Mouse (Mus musculus): ENCODE data around the gene Pus3.

Gene Pus3

GRCm38 (mm10) chr9:35558257-35559008, at the start of gene Pus3, which contains the start of gene Ddx25:
Pus3 (plus strand) TSS chr9:35558595.
Ddx25 (minus strand) TSS chr9:35558528.
- no peak for DNase-seq (ENCODE audit: low spot score)

GRCm38 (mm10) chr9:35513900-35514299, 44.5 kb upstream of the Pus3 start:
- no peak for DNase-seq (ENCODE audit: low spot score)

- DNase-seq (ENCODE audit: low spot score) = no peak
Observed at GRCm38 (mm10) chr9:35516182-35516581, 42.2 kb upstream of the Pus3 start.

GRCm38 (mm10) chr9:35516711-35517110, 41.7 kb upstream of the Pus3 start:
- no peak for DNase-seq (ENCODE audit: low spot score)

GRCm38 (mm10) chr9:35518169-35518568, 40.2 kb upstream of the Pus3 start, which contains the start of gene Gm1113:
Gm1113 (minus strand) TSS chr9:35518269.
- no peak for DNase-seq (ENCODE audit: low spot score)

GRCm38 (mm10) chr9:35520631-35521348, 37.6 kb upstream of the Pus3 start:
- no peak for DNase-seq (ENCODE audit: low spot score)

- no peak for DNase-seq (ENCODE audit: low spot score)
Observed at GRCm38 (mm10) chr9:35522241-35522640, 36.2 kb upstream of the Pus3 start.

GRCm38 (mm10) chr9:35522821-35523515, 35.4 kb upstream of the Pus3 start:
- no peak for DNase-seq (ENCODE audit: low spot score)

- DNase-seq (ENCODE audit: low spot score) = no peak
Observed at GRCm38 (mm10) chr9:35523541-35523940, 34.9 kb upstream of the Pus3 start.

GRCm38 (mm10) chr9:35523941-35524411, 34.4 kb upstream of the Pus3 start:
- DNase-seq (ENCODE audit: low spot score) = peak; percentile 59

- no peak for DNase-seq (ENCODE audit: low spot score)
Observed at GRCm38 (mm10) chr9:35529141-35529540, 29.3 kb upstream of the Pus3 start.

- DNase-seq (ENCODE audit: low spot score) = no peak
Observed at GRCm38 (mm10) chr9:35529796-35530195, 28.6 kb upstream of the Pus3 start.

GRCm38 (mm10) chr9:35533266-35533665, 25.1 kb upstream of the Pus3 start:
- no peak for DNase-seq (ENCODE audit: low spot score)

GRCm38 (mm10) chr9:35535110-35535509, 23.3 kb upstream of the Pus3 start:
- peak; percentile 36 for DNase-seq (ENCODE audit: low spot score)

GRCm38 (mm10) chr9:35535876-35536275, 22.5 kb upstream of the Pus3 start:
- no peak for DNase-seq (ENCODE audit: low spot score)

- DNase-seq (ENCODE audit: low spot score) = no peak
Observed at GRCm38 (mm10) chr9:35539001-35539750, 19.2 kb upstream of the Pus3 start.

GRCm38 (mm10) chr9:35541024-35541423, 17.4 kb upstream of the Pus3 start:
- DNase-seq (ENCODE audit: low spot score) = no peak

- peak; percentile 85 for DNase-seq (ENCODE audit: low spot score)
Observed at GRCm38 (mm10) chr9:35541488-35541887, 16.9 kb upstream of the Pus3 start.

- DNase-seq (ENCODE audit: low spot score) = no peak
Observed at GRCm38 (mm10) chr9:35541941-35542340, 16.5 kb upstream of the Pus3 start.

GRCm38 (mm10) chr9:35543099-35543860, 15.1 kb upstream of the Pus3 start:
- DNase-seq (ENCODE audit: low spot score) = no peak

GRCm38 (mm10) chr9:35544666-35545065, 13.7 kb upstream of the Pus3 start:
- DNase-seq (ENCODE audit: low spot score) = no peak
